Mouse (Mus musculus) stomach, postnatal 0 days (tissue): ENCODE measurements around the gene Cd53. TPM values are rescaled to one million over a fixed set of nuclear protein-coding genes. Genes with fewer than 3 reads are reported as not detected.
A peak's percentile ranks its signal among the peaks of the same experiment; 100 is the strongest.

ENCODE experiments used
- ATAC-seq: fragments of 200-750 bp; cut with Nextera tagmentation; 2 replicates; pipeline ENCODE4 v1.8.0; 2017; ENCODE audit not compliant: low FRiP score, low TSS enrichment
- DNase-seq: peaks from one replicate; pipeline ENCODE4 v3.0.0-alpha.2; 2016; ENCODE audit warnings: low spot score
- H3K27ac ChIP-seq: fragments of 300-500 bp; sonication (generic); replicated peaks from 2 replicates; pipeline ENCODE4 v1.5.1; 2014; ENCODE audit warnings: mild to moderate bottlenecking, control low read depth
- H3K27me3 ChIP-seq: fragments of 300-500 bp; sonication (generic); 2 replicates; pipeline ENCODE4 v1.6.1; 2014; ENCODE audit warnings: low read length; ENCODE audit not compliant: control insufficient read depth, insufficient read depth
- H3K36me3 ChIP-seq: fragments of 300-500 bp; sonication (generic); 2 replicates; pipeline ENCODE4 v1.6.1; 2014; ENCODE audit warnings: low read length, mixed read lengths; ENCODE audit not compliant: control insufficient read depth, insufficient read depth
- H3K4me1 ChIP-seq: fragments of 300-500 bp; sonication (generic); replicated peaks from 2 replicates; pipeline ENCODE4 v1.6.1; 2014; ENCODE audit warnings: antibody characterized with exemption; ENCODE audit not compliant: control insufficient read depth, insufficient read depth
- H3K4me2 ChIP-seq: fragments of 300-500 bp; sonication (generic); replicated peaks from 2 replicates; pipeline ENCODE4 v1.6.1; 2014; ENCODE audit warnings: low read depth, mild to moderate bottlenecking, control low read depth, moderate library complexity
- H3K4me3 ChIP-seq: fragments of 300-500 bp; sonication (generic); 2 replicates; pipeline ENCODE4 v1.5.1; 2014; ENCODE audit warnings: low read depth, low read length, control low read depth
- H3K9ac ChIP-seq: fragments of 300-500 bp; sonication (generic); 2 replicates; pipeline ENCODE4 v1.6.1; 2014; ENCODE audit warnings: mild to moderate bottlenecking, low read length, control low read depth, mixed read lengths
- H3K9me3 ChIP-seq: fragments of 300-500 bp; sonication (generic); 2 replicates; pipeline ENCODE4 v1.6.1; 2016; ENCODE audit warnings: low read length; ENCODE audit not compliant: control insufficient read depth
- CTCF ChIP-seq: IDR thresholded peaks from 2 replicates; pipeline ENCODE4 v1.5.1; 2016; ENCODE audit warnings: antibody characterized with exemption, low read depth, mild to moderate bottlenecking, moderate library complexity
- EP300 ChIP-seq: optimal IDR thresholded peaks from 2 replicates; pipeline ENCODE3; 2016; ENCODE audit warnings: antibody characterized with exemption
- WGBS: fragments of 180-500 bp; shearing (Covaris S2); extraction: QIAGEN DNeasy Blood & Tissue Kit; methylation state at CpG from one replicate; pipeline ENCODE4 v1.1.7; 2014; 5-methylcytosine and 5-hydroxymethylcytosine counted together
- polyA plus RNA-seq: library from polyadenylated mRNA; unstranded; fragments of >200 nt; fragmentation: Nextera tagmentation; extraction: Ambion mirVana; gene quantifications from 2 replicates; pipeline ENCODE4 v1.2.1, GENCODE M21; 2015

The Cd53 gene
- polyA plus RNA-seq, 1 experiment from 2014 or later, result 6.2 TPM

DNA sequence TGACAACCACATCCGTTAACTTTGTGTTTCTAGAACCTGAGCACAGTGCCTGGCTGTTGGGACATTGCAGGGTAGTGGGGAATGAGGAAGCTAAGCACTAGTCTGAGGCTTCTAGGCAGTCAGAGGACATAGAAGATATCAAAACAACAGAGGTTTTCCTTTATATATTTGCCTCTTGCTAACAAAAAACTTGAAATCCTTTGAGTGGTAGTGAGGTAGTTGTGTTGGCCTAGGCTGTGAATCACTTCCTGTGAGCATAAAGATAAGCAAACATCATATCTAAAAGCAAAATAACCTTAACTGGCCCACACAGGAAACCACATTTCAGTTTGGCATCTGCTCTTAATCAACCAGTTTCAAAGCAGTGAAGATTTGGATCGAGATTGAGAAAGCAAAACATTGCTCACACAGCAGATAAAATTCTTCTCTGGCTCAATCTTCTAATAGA lies 1.5 kb downstream of the Cd53 start:
- H3K36me3 ChIP-seq, result no peaks in the 10 kb centered on the region
- no peaks in the 10 kb centered on the region for H3K4me1 ChIP-seq
- no peak overlapping the region for H3K4me2 ChIP-seq
- H3K4me3 ChIP-seq, result no peak overlapping the region
- DNase-seq, result no peak
- no peak for ATAC-seq
- H3K27ac ChIP-seq, result no peak overlapping the region
- no peaks in the 10 kb centered on the region for H3K9me3 ChIP-seq
- H3K27me3 ChIP-seq, result no peaks in the 10 kb centered on the region
- 49% methylated on average over 2 of the region's 2 CpGs for WGBS
- no peak overlapping the region for H3K9ac ChIP-seq
- TF ChIP-seq EP300 (no peak), CTCF (no peak)

DNA sequence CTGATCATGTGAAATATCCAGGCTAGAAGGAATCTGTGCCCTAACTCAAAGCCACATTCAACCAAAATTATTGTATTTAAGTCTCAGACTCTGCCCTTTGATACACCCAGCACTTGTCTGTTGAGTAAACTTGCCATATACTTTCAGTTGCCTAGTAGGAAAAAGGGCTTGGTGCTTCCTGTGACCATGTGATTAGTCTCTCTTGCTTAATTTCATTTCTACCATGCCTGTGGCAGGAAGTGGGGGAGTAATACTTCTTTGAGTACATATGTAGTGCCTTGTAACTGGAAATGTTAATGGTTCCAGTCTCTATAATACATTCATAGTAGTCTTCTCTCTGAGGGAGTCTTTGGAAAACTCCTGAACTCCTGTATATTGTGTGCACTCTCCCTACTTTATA lies 2.0 kb downstream of the Cd53 start:
- H3K4me2 ChIP-seq, result no peak overlapping the region
- TF ChIP-seq CTCF, result no peak
- no peak for TF ChIP-seq EP300
- DNase-seq, result no peak

GRCm38 (mm10) chr3:106785130-106785529 lies 4.8 kb downstream of the Cd53 start:
- H3K4me1 ChIP-seq, result no peaks in the 10 kb centered on the region
- no peaks in the 10 kb centered on the region for H3K9me3 ChIP-seq
- H3K36me3 ChIP-seq, result no peaks in the 10 kb centered on the region
- WGBS, result 73% methylated on average over 3 of the region's 3 CpGs
- H3K4me2 ChIP-seq, result no peak overlapping the region
- H3K27ac ChIP-seq, result no peak overlapping the region
- H3K9ac ChIP-seq, result no peak overlapping the region
- H3K4me3 ChIP-seq, result no peak overlapping the region
- no peaks in the 10 kb centered on the region for H3K27me3 ChIP-seq
- no peak for ATAC-seq
- no peak for DNase-seq
- TF ChIP-seq EP300, result no peak
- TF ChIP-seq CTCF, result no peak

More for the DNA sequence above, 2.0 kb downstream of the Cd53 start:
- no peak overlapping the region for H3K27ac ChIP-seq
- no peaks in the 10 kb centered on the region for H3K27me3 ChIP-seq
- H3K36me3 ChIP-seq, result no peaks in the 10 kb centered on the region
- H3K9ac ChIP-seq, result no peak overlapping the region
- no peak for ATAC-seq
- H3K9me3 ChIP-seq, result no peaks in the 10 kb centered on the region
- H3K4me1 ChIP-seq, result no peaks in the 10 kb centered on the region
- H3K4me3 ChIP-seq, result no peak overlapping the region

DNA sequence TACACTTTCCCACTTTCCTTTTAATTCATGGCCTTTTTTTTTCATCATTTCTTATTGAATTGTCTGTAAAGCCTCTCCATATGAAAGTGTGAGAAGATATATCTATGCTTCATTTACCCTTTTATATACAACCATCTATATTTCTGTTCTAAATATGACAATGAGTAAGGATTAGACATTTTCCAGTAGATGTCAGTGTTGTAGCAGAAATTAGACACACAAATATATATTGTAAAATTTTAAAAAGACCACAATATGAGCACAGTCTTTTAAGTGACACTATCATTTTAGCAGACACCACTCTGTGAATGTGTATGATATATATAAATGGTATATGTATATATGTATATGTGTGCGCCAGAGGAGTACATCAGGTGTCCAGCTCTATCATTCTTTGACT lies 18.1 kb downstream of the Cd53 start:
- Histone ChIP-seq H3K4me2 (no peak overlapping the region), H3K9me3 (no peaks in the 10 kb centered on the region), H3K27me3 (no peaks in the 10 kb centered on the region), H3K36me3 (no peaks in the 10 kb centered on the region), H3K9ac (no peak overlapping the region), H3K4me3 (no peak overlapping the region), H3K4me1 (no peaks in the 10 kb centered on the region), H3K27ac (no peak overlapping the region)
- 89% methylated on average over 1 of the region's 1 CpGs for WGBS
- no peak for DNase-seq
- ATAC-seq, result no peak
- TF ChIP-seq CTCF, result no peak
- TF ChIP-seq EP300, result no peak

DNA sequence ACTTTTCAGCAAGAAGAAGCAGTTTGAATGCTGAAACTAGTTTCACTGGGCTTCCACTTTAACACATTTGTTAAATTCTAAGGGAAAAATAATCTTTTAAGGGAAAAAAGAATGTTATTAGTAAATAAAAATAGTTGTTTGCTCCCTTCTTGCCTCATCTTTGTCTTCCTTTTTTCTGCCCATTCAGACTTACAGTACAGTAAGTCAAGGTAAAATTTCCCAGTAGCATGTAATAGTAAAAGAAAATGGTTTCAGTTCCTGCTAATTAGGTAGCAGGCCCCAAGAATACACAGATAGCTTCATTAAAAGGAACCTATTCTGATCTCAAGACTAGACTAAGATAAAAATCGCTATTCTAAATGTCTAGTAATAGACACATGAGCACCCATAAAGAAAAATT lies 34.1 kb downstream of the Cd53 start:
- H3K9me3 ChIP-seq, result no peaks in the 10 kb centered on the region
- WGBS, result 66% methylated on average over 1 of the region's 1 CpGs
- no peak overlapping the region for H3K4me2 ChIP-seq
- H3K4me3 ChIP-seq, result no peak overlapping the region
- H3K9ac ChIP-seq, result no peak overlapping the region
- no peak for ATAC-seq
- no peaks in the 10 kb centered on the region for H3K27me3 ChIP-seq
- H3K4me1 ChIP-seq, result no peaks in the 10 kb centered on the region
- H3K27ac ChIP-seq, result no peak overlapping the region
- H3K36me3 ChIP-seq, result no peaks in the 10 kb centered on the region
- no peak for DNase-seq
- TF ChIP-seq CTCF, result no peak
- no peak for TF ChIP-seq EP300

GRCm38 (mm10) chr3:106722028-106722945 lies 67.7 kb downstream of the Cd53 start:
- under 1% methylated on average over 33 of the region's 33 CpGs for WGBS
- H3K9ac ChIP-seq, result peak overlapping the region; percentile 70
- DNase-seq, result peak; percentile 91
- no peaks in the 10 kb centered on the region for H3K9me3 ChIP-seq
- peak overlapping the region; percentile 62 for H3K4me2 ChIP-seq
- peak; percentile 96 for ATAC-seq
- no peaks in the 10 kb centered on the region for H3K27me3 ChIP-seq
- no peaks in the 10 kb centered on the region for H3K4me1 ChIP-seq
- H3K27ac ChIP-seq, result peak overlapping the region; percentile 98
- H3K36me3 ChIP-seq, result no peaks in the 10 kb centered on the region
- H3K4me3 ChIP-seq, result peak overlapping the region; percentile 69
- TF ChIP-seq EP300 (no peak), CTCF (peak; percentile 53)
